Mouse (Mus musculus): ENCODE measurements around the gene Amer3.

GRCm38 (mm10) chr1:34547074-34547473 lies 32.4 kb upstream of the Amer3 start:
- TF ChIP-seq CTCF (conservative IDR thresholded peaks at IDR 0.05; ENCODE audit: low read length) (no peak), POU5F1 (IDR thresholded peaks at IDR 0.05; ENCODE audit: borderline replicate concordance, low read length) (no peak)
